Mouse (Mus musculus): Measurements from ENCODE around the gene Naaa.

The Naaa gene

GRCm38 (mm10) chr5:92215308-92215707 is 62.7 kb downstream of the Naaa start, which contains the start of gene U90926:
Gene U90926 (minus strand): TSS chr5:92215408.
- Histone ChIP-seq H3K36me3 (ENCODE audit: insufficient read depth, low read length) (no peaks in the 10 kb centered on the region), H3K9me3 (ENCODE audit: low read length) (no peaks in the 10 kb centered on the region), H3K27me3 (ENCODE audit: insufficient read depth, low read length) (no peaks in the 10 kb centered on the region), H3K4me3 (replicated peaks; ENCODE audit: low read length) (no peak within 1 kb of the TSS), H3K4me1 (replicated peaks; ENCODE audit: low read depth, low read length) (peaks cover 22% of the 10 kb centered on the region)
- no peak for TF ChIP-seq CTCF (conservative IDR thresholded peaks at IDR 0.05; ENCODE audit: low read length)
- no peak for TF ChIP-seq NANOG (IDR thresholded peaks at IDR 0.05; ENCODE audit: borderline replicate concordance, low read length)
- no peak for TF ChIP-seq POU5F1 (IDR thresholded peaks at IDR 0.05; ENCODE audit: borderline replicate concordance, low read length)

- Histone ChIP-seq H3K36me3 (ENCODE audit: insufficient read depth, low read length) (no peaks in the 10 kb centered on the region), H3K27me3 (ENCODE audit: insufficient read depth, low read length) (no peaks in the 10 kb centered on the region), H3K4me3 (replicated peaks; ENCODE audit: low read length) (no peak overlapping the region), H3K9me3 (ENCODE audit: low read length) (no peaks in the 10 kb centered on the region), H3K4me1 (replicated peaks; ENCODE audit: low read depth, low read length) (peaks cover 2% of the 10 kb centered on the region; the same call in 1 of the 2 replicates)
- TF ChIP-seq NANOG (IDR thresholded peaks at IDR 0.05; ENCODE audit: borderline replicate concordance, low read length) (no peak), POU5F1 (IDR thresholded peaks at IDR 0.05; ENCODE audit: borderline replicate concordance, low read length) (no peak), CTCF (conservative IDR thresholded peaks at IDR 0.05; ENCODE audit: low read length) (no peak)
Observed at GRCm38 (mm10) chr5:92212231-92212630, 65.7 kb downstream of the Naaa start.

DNA sequence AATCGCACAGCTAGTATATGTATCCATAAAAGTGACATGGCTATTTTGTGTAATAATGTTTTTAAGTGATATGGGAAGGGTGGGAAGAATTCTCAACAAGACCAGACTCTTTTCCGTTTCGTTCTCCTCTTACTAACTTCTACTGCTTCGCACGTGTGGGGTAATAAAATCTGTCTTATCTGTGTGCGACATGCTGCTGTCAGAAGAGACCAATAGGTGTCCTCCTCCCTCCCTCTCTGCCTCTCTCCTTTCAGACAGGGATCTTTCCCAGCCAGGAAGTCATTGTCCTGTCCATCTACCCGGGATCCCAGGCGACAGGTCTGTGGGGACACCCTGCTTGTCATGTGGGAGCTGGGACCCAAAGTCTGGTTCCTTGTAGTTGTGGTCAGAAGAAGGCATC is 67.8 kb downstream of the Naaa start:
- no peaks in the 10 kb centered on the region for H3K27me3 ChIP-seq (ENCODE audit: insufficient read depth, low read length)
- no peaks in the 10 kb centered on the region for H3K4me1 ChIP-seq (replicated peaks; ENCODE audit: low read depth, low read length)
- no peaks in the 10 kb centered on the region for H3K9me3 ChIP-seq (ENCODE audit: low read length)
- no peak overlapping the region for H3K4me3 ChIP-seq (replicated peaks; ENCODE audit: low read length)
- H3K36me3 ChIP-seq (ENCODE audit: insufficient read depth, low read length) = no peaks in the 10 kb centered on the region
- no peak for TF ChIP-seq POU5F1 (IDR thresholded peaks at IDR 0.05; ENCODE audit: borderline replicate concordance, low read length)
- no peak for TF ChIP-seq CTCF (conservative IDR thresholded peaks at IDR 0.05; ENCODE audit: low read length)
- no peak for TF ChIP-seq NANOG (IDR thresholded peaks at IDR 0.05; ENCODE audit: borderline replicate concordance, low read length)

All from E14TG2a.4 (cell line).